Mouse (Mus musculus): ENCODE results near the gene Gal3st3. TPM values are rescaled to one million over a fixed set of nuclear protein-coding genes. Genes with fewer than 3 reads are reported as not detected.

The Gal3st3 gene
- polyA plus RNA-seq, 1 experiment from 2014 or later = 6.4 TPM

- Histone ChIP-seq H3K9me3 (ENCODE audit: control insufficient read depth, low read length) (no peaks in the 10 kb centered on the region), H3K27ac (replicated peaks in 1 of 2; ENCODE audit: control insufficient read depth in 1 of 2, insufficient read depth in 1 of 2, low read depth in 2 of 2, low read length in 2 of 2) (no peak overlapping the region), H3K4me2 (ENCODE audit: low read length) (peak overlapping the region; percentile 59), H3K36me3 (ENCODE audit: control insufficient read depth, insufficient read depth, low read length) (no peaks in the 10 kb centered on the region), H3K9ac (ENCODE audit: low read length) (no peak overlapping the region), H3K27me3 (ENCODE audit: control insufficient read depth, insufficient read depth, low read length) (peaks cover 11% of the 10 kb centered on the region), H3K4me3 (ENCODE audit: control insufficient read depth in 1 of 2, insufficient read depth in 1 of 2, low read depth in 1 of 2, low read length in 2 of 2) (peak overlapping the region; percentile 17 to 25), H3K4me1 (ENCODE audit: control insufficient read depth in 2 of 2, insufficient read depth in 2 of 2, low read length in 2 of 2) (peaks cover 0 to 2% of the 10 kb centered on the region in 2 experiments; a peak in 1 of 4 replicates)
- 30% methylated on average over 98 of the region's 98 CpGs for WGBS
- ATAC-seq (ENCODE audit: insufficient number of reproducible peaks, insufficient read depth, low FRiP score, low read depth) = no peak
These were observed 9.0 kb downstream of the Gal3st3 start for GRCm38 (mm10) chr19:5306968-5307734.

GRCm38 (mm10) chr19:5309025-5309424 is 10.9 kb downstream of the Gal3st3 start:
- H3K9me3 ChIP-seq (ENCODE audit: control insufficient read depth, low read length) = no peaks in the 10 kb centered on the region
- no peak for ATAC-seq (ENCODE audit: insufficient number of reproducible peaks, insufficient read depth, low FRiP score, low read depth)
- no peak overlapping the region for H3K27ac ChIP-seq (replicated peaks in 1 of 2; ENCODE audit: control insufficient read depth in 1 of 2, insufficient read depth in 1 of 2, low read depth in 2 of 2, low read length in 2 of 2)
- no peak overlapping the region for H3K9ac ChIP-seq (ENCODE audit: low read length)
- no peak overlapping the region for H3K4me2 ChIP-seq (ENCODE audit: low read length)
- H3K27me3 ChIP-seq (ENCODE audit: control insufficient read depth, insufficient read depth, low read length) = peaks cover 11% of the 10 kb centered on the region
- peaks cover 0 to 2% of the 10 kb centered on the region in 2 experiments; a peak in 1 of 4 replicates for H3K4me1 ChIP-seq (ENCODE audit: control insufficient read depth in 2 of 2, insufficient read depth in 2 of 2, low read length in 2 of 2)
- H3K36me3 ChIP-seq (ENCODE audit: control insufficient read depth, insufficient read depth, low read length) = no peaks in the 10 kb centered on the region
- 78% methylated on average over 7 of the region's 7 CpGs for WGBS
- no peak overlapping the region for H3K4me3 ChIP-seq (ENCODE audit: control insufficient read depth in 1 of 2, insufficient read depth in 1 of 2, low read depth in 1 of 2, low read length in 2 of 2)

- Histone ChIP-seq H3K9ac (ENCODE audit: low read length) (no peak overlapping the region), H3K27me3 (ENCODE audit: control insufficient read depth, insufficient read depth, low read length) (no peaks in the 10 kb centered on the region; the same call in 1 of the 2 replicates), H3K4me1 (ENCODE audit: control insufficient read depth in 2 of 2, insufficient read depth in 2 of 2, low read length in 2 of 2) (no peaks in the 10 kb centered on the region), H3K27ac (replicated peaks in 1 of 2; ENCODE audit: control insufficient read depth in 1 of 2, insufficient read depth in 1 of 2, low read depth in 2 of 2, low read length in 2 of 2) (no peak overlapping the region), H3K4me2 (ENCODE audit: low read length) (no peak overlapping the region), H3K9me3 (ENCODE audit: control insufficient read depth, low read length) (peaks cover 8% of the 10 kb centered on the region), H3K36me3 (ENCODE audit: control insufficient read depth, insufficient read depth, low read length) (no peaks in the 10 kb centered on the region), H3K4me3 (ENCODE audit: control insufficient read depth in 1 of 2, insufficient read depth in 1 of 2, low read depth in 1 of 2, low read length in 2 of 2) (no peak overlapping the region)
- 84% methylated on average over 8 of the region's 8 CpGs for WGBS
- no peak for ATAC-seq (ENCODE audit: insufficient number of reproducible peaks, insufficient read depth, low FRiP score, low read depth)
These were observed 15.1 kb downstream of the Gal3st3 start for GRCm38 (mm10) chr19:5313189-5313588.

- H3K4me3 ChIP-seq (ENCODE audit: control insufficient read depth in 1 of 2, insufficient read depth in 1 of 2, low read depth in 1 of 2, low read length in 2 of 2) = no peak overlapping the region
- H3K4me2 ChIP-seq (ENCODE audit: low read length) = no peak overlapping the region
- no peaks in the 10 kb centered on the region for H3K36me3 ChIP-seq (ENCODE audit: control insufficient read depth, insufficient read depth, low read length)
- H3K9me3 ChIP-seq (ENCODE audit: control insufficient read depth, low read length) = no peaks in the 10 kb centered on the region
- WGBS = 52% methylated on average over 17 of the region's 17 CpGs
- H3K9ac ChIP-seq (ENCODE audit: low read length) = no peak overlapping the region
- no peaks in the 10 kb centered on the region for H3K4me1 ChIP-seq (ENCODE audit: control insufficient read depth in 2 of 2, insufficient read depth in 2 of 2, low read length in 2 of 2)
- no peaks in the 10 kb centered on the region for H3K27me3 ChIP-seq (ENCODE audit: control insufficient read depth, insufficient read depth, low read length)
- ATAC-seq (ENCODE audit: insufficient number of reproducible peaks, insufficient read depth, low FRiP score, low read depth) = no peak
- no peak overlapping the region for H3K27ac ChIP-seq (replicated peaks in 1 of 2; ENCODE audit: control insufficient read depth in 1 of 2, insufficient read depth in 1 of 2, low read depth in 2 of 2, low read length in 2 of 2)
These were observed 25.7 kb downstream of the Gal3st3 start for GRCm38 (mm10) chr19:5323801-5324200.

GRCm38 (mm10) chr19:5327970-5328369 is 29.8 kb downstream of the Gal3st3 start:
- Histone ChIP-seq H3K27ac (replicated peaks in 1 of 2; ENCODE audit: control insufficient read depth in 1 of 2, insufficient read depth in 1 of 2, low read depth in 2 of 2, low read length in 2 of 2) (no peak overlapping the region), H3K9me3 (ENCODE audit: control insufficient read depth, low read length) (no peaks in the 10 kb centered on the region), H3K9ac (ENCODE audit: low read length) (no peak overlapping the region), H3K27me3 (ENCODE audit: control insufficient read depth, insufficient read depth, low read length) (no peaks in the 10 kb centered on the region), H3K4me2 (ENCODE audit: low read length) (no peak overlapping the region), H3K36me3 (ENCODE audit: control insufficient read depth, insufficient read depth, low read length) (no peaks in the 10 kb centered on the region), H3K4me1 (ENCODE audit: control insufficient read depth in 2 of 2, insufficient read depth in 2 of 2, low read length in 2 of 2) (no peaks in the 10 kb centered on the region), H3K4me3 (ENCODE audit: control insufficient read depth in 1 of 2, insufficient read depth in 1 of 2, low read depth in 1 of 2, low read length in 2 of 2) (no peak overlapping the region)
- WGBS = 69% methylated on average over 19 of the region's 19 CpGs
- no peak for ATAC-seq (ENCODE audit: insufficient number of reproducible peaks, insufficient read depth, low FRiP score, low read depth)

- Histone ChIP-seq H3K4me2 (ENCODE audit: low read length) (no peak overlapping the region), H3K9ac (ENCODE audit: low read length) (no peak overlapping the region), H3K36me3 (ENCODE audit: control insufficient read depth, insufficient read depth, low read length) (no peaks in the 10 kb centered on the region), H3K27ac (replicated peaks in 1 of 2; ENCODE audit: control insufficient read depth in 1 of 2, insufficient read depth in 1 of 2, low read depth in 2 of 2, low read length in 2 of 2) (peak overlapping the region; percentile 40 to 52; a peak in 3 of 4 replicates), H3K9me3 (ENCODE audit: control insufficient read depth, low read length) (no peaks in the 10 kb centered on the region), H3K27me3 (ENCODE audit: control insufficient read depth, insufficient read depth, low read length) (no peaks in the 10 kb centered on the region), H3K4me1 (ENCODE audit: control insufficient read depth in 2 of 2, insufficient read depth in 2 of 2, low read length in 2 of 2) (peaks cover 6 to 7% of the 10 kb centered on the region in 2 experiments; a peak in 3 of 4 replicates), H3K4me3 (ENCODE audit: control insufficient read depth in 1 of 2, insufficient read depth in 1 of 2, low read depth in 1 of 2, low read length in 2 of 2) (no peak overlapping the region)
- ATAC-seq (ENCODE audit: insufficient number of reproducible peaks, insufficient read depth, low FRiP score, low read depth) = peak; percentile 42; the same call in 1 of the 2 replicates
- 31% methylated on average over 5 of the region's 5 CpGs for WGBS
These were observed 36.6 kb downstream of the Gal3st3 start for GRCm38 (mm10) chr19:5334741-5335140.

- H3K27me3 ChIP-seq (ENCODE audit: control insufficient read depth, insufficient read depth, low read length) = no peaks in the 10 kb centered on the region
- ATAC-seq (ENCODE audit: insufficient number of reproducible peaks, insufficient read depth, low FRiP score, low read depth) = no peak
- no peaks in the 10 kb centered on the region for H3K36me3 ChIP-seq (ENCODE audit: control insufficient read depth, insufficient read depth, low read length)
- H3K9me3 ChIP-seq (ENCODE audit: control insufficient read depth, low read length) = no peaks in the 10 kb centered on the region
- H3K4me2 ChIP-seq (ENCODE audit: low read length) = no peak within 1 kb of the TSS
- WGBS = 90% methylated on average over 6 of the region's 6 CpGs
- H3K4me3 ChIP-seq (ENCODE audit: control insufficient read depth in 1 of 2, insufficient read depth in 1 of 2, low read depth in 1 of 2, low read length in 2 of 2) = no peak within 1 kb of the TSS
- no peak within 1 kb of the TSS for H3K9ac ChIP-seq (ENCODE audit: low read length)
- H3K27ac ChIP-seq (replicated peaks in 1 of 2; ENCODE audit: control insufficient read depth in 1 of 2, insufficient read depth in 1 of 2, low read depth in 2 of 2, low read length in 2 of 2) = peak within 1 kb of the TSS; percentile 40 to 52; a peak in 3 of 4 replicates
- peaks cover 6 to 7% of the 10 kb centered on the region in 2 experiments; a peak in 3 of 4 replicates for H3K4me1 ChIP-seq (ENCODE audit: control insufficient read depth in 2 of 2, insufficient read depth in 2 of 2, low read length in 2 of 2)
These were observed 37.3 kb downstream of the Gal3st3 start, which contains the start of gene Catsper1 for GRCm38 (mm10) chr19:5335441-5335840. TSS of gene Catsper1 (plus strand) at chr19:5335741.
